Mouse (Mus musculus): Measurements from ENCODE around the gene Recql5. TPM values are rescaled to one million over a fixed set of nuclear protein-coding genes. Genes with fewer than 3 reads are reported as not detected.
A peak's percentile ranks its signal among the peaks of the same experiment; 100 is the strongest.

Recql5 gene
- polyA plus RNA-seq, 1 experiment from 2014 or later: 18.0 TPM

DNA sequence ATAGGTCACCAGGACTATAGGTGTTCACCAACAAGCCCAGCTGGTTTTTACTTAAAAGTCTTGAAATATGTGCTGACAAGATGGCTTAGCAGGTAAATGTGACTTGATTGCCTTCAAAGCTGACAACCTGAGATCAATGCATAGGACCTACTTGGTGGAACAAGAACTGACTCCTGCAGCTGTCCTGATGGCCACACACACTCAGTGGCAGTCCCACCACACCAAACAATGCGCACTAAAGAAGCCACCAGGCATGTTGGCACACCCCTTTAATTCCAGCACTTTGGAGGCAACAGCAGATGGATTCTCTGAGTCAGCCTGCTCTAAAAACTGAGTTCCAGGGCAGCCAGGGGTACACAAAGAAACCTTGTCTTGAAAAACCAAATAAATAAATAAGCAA is 11.3 kb downstream of the Recql5 start:
- no peaks in the 10 kb centered on the region for H3K27me3 ChIP-seq (ENCODE audit: control insufficient read depth, insufficient read depth, low read length)
- no peak for ATAC-seq (ENCODE audit: low FRiP score, low TSS enrichment)
- 100% methylated on average over 1 of the region's 1 CpGs for WGBS
- no peak for DNase-seq
- no peak overlapping the region for H3K27ac ChIP-seq (replicated peaks; ENCODE audit: low read depth, low read length)
- no peaks in the 10 kb centered on the region for H3K9me3 ChIP-seq (ENCODE audit: control insufficient read depth, low read length)
- H3K36me3 ChIP-seq (ENCODE audit: control insufficient read depth, insufficient read depth, low read length): peaks cover 39% of the 10 kb centered on the region
- H3K4me1 ChIP-seq (ENCODE audit: control insufficient read depth, insufficient read depth, low read length): no peaks in the 10 kb centered on the region
- no peak overlapping the region for H3K4me3 ChIP-seq (replicated peaks; ENCODE audit: low read depth, low read length)
- H3K4me2 ChIP-seq (ENCODE audit: low read length): no peak overlapping the region
- no peak overlapping the region for H3K9ac ChIP-seq (replicated peaks; ENCODE audit: low read length)

DNA sequence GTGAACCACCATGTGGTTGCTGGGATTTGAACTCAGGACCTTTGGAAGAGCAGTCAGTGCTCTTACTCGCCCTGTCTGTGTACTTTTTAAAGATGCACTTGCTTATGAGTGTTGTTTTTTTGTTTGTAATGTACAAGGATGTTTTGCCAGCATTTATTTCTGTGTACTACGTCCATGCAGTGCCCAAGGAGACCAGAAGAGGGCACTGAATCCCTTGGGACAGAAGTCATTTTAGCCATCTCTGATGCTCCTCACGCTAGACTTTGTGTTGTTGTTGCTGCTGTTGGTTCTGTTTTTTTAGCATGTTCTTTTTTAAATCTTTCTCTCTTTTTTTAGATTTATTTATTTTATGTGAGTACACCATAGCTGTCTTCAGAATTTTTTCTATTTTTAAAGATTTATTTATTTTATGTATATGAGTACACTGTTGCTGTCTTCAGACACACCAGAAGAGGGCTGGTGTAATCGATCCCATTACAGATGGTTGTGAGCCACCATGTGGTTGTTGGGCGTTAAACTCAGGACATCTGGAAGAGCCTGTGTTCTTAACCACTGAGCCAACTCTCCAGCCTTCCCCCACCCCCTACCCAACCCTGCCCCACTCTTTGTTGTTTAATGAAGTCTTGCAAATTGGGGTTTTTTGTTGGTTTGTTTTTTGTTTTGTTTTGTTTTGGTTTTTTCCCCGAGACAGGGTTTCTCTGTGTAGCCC is 13.0 kb downstream of the Recql5 start:
- peaks cover 50% of the 10 kb centered on the region for H3K36me3 ChIP-seq (ENCODE audit: control insufficient read depth, insufficient read depth, low read length)
- H3K4me2 ChIP-seq (ENCODE audit: low read length): no peak overlapping the region
- no peak overlapping the region for H3K9ac ChIP-seq (replicated peaks; ENCODE audit: low read length)
- no peaks in the 10 kb centered on the region for H3K9me3 ChIP-seq (ENCODE audit: control insufficient read depth, low read length)
- WGBS: 49% methylated on average over 6 of the region's 6 CpGs
- no peak overlapping the region for H3K27ac ChIP-seq (replicated peaks; ENCODE audit: low read depth, low read length)
- H3K4me3 ChIP-seq (replicated peaks; ENCODE audit: low read depth, low read length): no peak overlapping the region
- ATAC-seq (ENCODE audit: low FRiP score, low TSS enrichment) (no peak), DNase-seq (peak; percentile 76)
- H3K27me3 ChIP-seq (ENCODE audit: control insufficient read depth, insufficient read depth, low read length): no peaks in the 10 kb centered on the region
- H3K4me1 ChIP-seq (ENCODE audit: control insufficient read depth, insufficient read depth, low read length): no peaks in the 10 kb centered on the region

DNA sequence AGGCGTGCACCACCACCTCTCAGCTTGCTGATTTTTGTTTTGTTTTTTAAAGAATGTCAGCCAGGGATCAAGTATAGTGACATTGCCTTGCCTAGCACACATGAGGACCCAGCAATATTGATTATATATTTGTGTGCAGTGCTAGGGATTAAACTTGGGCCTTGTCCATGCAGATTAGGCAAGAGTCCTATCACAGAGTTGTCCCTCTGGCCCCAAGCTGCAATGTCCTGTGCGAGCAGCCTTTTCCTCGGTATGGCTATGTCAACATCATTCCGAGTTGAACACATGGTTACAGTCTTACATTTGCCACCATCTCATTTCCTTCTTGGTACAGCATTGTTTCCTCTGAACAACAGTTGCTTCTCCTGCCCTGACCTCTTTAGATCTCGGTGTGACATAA is 14.2 kb downstream of the Recql5 start:
- no peak overlapping the region for H3K4me2 ChIP-seq (ENCODE audit: low read length)
- H3K4me3 ChIP-seq (replicated peaks; ENCODE audit: low read depth, low read length): no peak overlapping the region
- no peak for DNase-seq
- H3K9ac ChIP-seq (replicated peaks; ENCODE audit: low read length): no peak overlapping the region
- no peak overlapping the region for H3K27ac ChIP-seq (replicated peaks; ENCODE audit: low read depth, low read length)
- 92% methylated on average over 5 of the region's 5 CpGs for WGBS
- no peaks in the 10 kb centered on the region for H3K9me3 ChIP-seq (ENCODE audit: control insufficient read depth, low read length)
- no peak for ATAC-seq (ENCODE audit: low FRiP score, low TSS enrichment)
- no peaks in the 10 kb centered on the region for H3K27me3 ChIP-seq (ENCODE audit: control insufficient read depth, insufficient read depth, low read length)
- H3K36me3 ChIP-seq (ENCODE audit: control insufficient read depth, insufficient read depth, low read length): peaks cover 43% of the 10 kb centered on the region
- H3K4me1 ChIP-seq (ENCODE audit: control insufficient read depth, insufficient read depth, low read length): no peaks in the 10 kb centered on the region

DNA sequence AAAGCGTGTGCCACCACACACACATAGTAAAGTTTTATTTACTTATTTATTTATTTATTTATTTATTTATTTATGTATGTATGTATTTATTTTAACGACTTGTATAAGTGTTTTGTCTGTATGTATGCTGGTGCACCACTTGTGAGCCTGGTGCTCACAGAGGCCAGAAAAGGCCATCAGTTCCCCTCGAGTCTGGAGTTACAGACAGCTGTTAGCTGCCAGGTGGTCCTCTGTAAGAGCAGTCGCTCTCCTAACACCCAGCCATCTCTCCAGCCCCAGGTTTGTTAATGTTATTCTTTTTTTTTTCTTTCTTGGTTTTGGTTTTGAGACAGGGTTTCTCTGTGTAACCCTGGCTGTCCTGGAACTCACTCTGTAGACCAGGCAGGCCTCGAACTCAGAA is 14.6 kb downstream of the Recql5 start:
- H3K4me1 ChIP-seq (ENCODE audit: control insufficient read depth, insufficient read depth, low read length): no peaks in the 10 kb centered on the region
- 91% methylated on average over 5 of the region's 5 CpGs for WGBS
- DNase-seq (no peak), ATAC-seq (ENCODE audit: low FRiP score, low TSS enrichment) (no peak)
- no peak overlapping the region for H3K4me2 ChIP-seq (ENCODE audit: low read length)
- H3K27ac ChIP-seq (replicated peaks; ENCODE audit: low read depth, low read length): no peak overlapping the region
- no peaks in the 10 kb centered on the region for H3K27me3 ChIP-seq (ENCODE audit: control insufficient read depth, insufficient read depth, low read length)
- H3K9me3 ChIP-seq (ENCODE audit: control insufficient read depth, low read length): no peaks in the 10 kb centered on the region
- no peak overlapping the region for H3K9ac ChIP-seq (replicated peaks; ENCODE audit: low read length)
- no peak overlapping the region for H3K4me3 ChIP-seq (replicated peaks; ENCODE audit: low read depth, low read length)
- peaks cover 43% of the 10 kb centered on the region for H3K36me3 ChIP-seq (ENCODE audit: control insufficient read depth, insufficient read depth, low read length)

DNA sequence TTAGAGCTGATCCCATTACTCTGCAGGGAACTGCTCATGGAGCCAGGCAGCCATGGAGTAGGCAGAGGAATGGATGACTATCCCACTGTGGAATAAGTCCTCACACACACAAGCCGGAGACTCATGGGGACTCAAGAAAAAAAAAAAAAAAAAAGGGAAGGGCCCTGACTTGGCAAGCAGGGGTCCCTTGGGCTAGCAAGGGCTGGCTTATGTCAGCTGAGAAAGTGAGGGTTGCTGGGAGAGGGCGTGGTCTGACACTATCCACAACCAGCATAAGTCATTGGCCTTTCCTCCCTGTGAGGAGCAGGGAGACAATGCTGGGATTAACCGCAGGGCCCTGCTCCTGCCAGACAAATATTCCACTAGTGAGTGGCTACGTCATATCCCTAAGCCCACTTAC is 16.7 kb downstream of the Recql5 start:
- Histone ChIP-seq H3K9ac (replicated peaks; ENCODE audit: low read length) (no peak overlapping the region), H3K9me3 (ENCODE audit: control insufficient read depth, low read length) (no peaks in the 10 kb centered on the region), H3K4me3 (replicated peaks; ENCODE audit: low read depth, low read length) (no peak overlapping the region), H3K4me2 (ENCODE audit: low read length) (no peak overlapping the region), H3K27ac (replicated peaks; ENCODE audit: low read depth, low read length) (no peak overlapping the region), H3K27me3 (ENCODE audit: control insufficient read depth, insufficient read depth, low read length) (no peaks in the 10 kb centered on the region), H3K36me3 (ENCODE audit: control insufficient read depth, insufficient read depth, low read length) (peaks cover 40% of the 10 kb centered on the region), H3K4me1 (ENCODE audit: control insufficient read depth, insufficient read depth, low read length) (no peaks in the 10 kb centered on the region)
- ATAC-seq (ENCODE audit: low FRiP score, low TSS enrichment): no peak
- WGBS: 89% methylated on average over 4 of the region's 4 CpGs
- no peak for DNase-seq

DNA sequence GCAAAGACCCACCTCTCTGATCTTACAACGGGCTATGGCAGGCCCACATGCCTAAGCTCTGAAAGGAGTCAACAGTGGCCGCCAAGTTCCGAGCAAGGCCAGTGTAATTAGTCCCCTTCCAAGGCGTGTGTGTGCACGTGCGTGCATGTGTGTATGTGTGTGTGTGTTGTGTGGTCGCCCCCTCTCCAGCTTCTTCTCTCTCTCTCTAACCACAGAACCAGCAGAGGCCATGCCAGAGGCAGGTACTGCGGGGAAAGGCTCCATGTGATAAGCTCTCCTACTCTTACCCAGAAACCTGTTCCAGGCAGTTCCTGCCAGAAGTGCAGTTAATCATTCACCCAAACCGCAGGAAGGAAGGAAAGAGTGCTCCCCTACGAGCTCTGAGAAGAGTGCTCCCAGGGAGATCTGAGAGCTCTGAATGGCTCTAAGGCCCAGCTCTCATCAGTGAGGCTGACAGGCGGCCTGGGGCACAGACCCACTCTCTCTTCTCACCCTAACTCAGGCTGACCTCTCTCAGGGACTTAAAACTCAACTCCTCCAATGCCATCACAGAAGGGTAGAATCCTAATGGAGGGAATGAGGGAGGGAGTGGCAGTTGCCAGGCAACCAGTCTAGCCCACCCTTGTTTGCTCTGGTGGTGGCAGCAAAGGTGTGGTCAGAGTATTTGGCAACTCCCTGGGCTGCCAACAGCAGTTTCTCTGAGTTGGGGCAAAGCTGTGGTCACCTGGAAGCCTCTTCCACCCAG is 21.5 kb downstream of the Recql5 start, which contains the start of gene Smim6:
Smim6 (plus strand) TSS at position 386 of the 745 bp plus-strand sequence.
- Histone ChIP-seq H3K27me3 (ENCODE audit: control insufficient read depth, insufficient read depth, low read length) (no peaks in the 10 kb centered on the region), H3K4me3 (replicated peaks; ENCODE audit: low read depth, low read length) (no peak within 1 kb of the TSS), H3K9me3 (ENCODE audit: control insufficient read depth, low read length) (no peaks in the 10 kb centered on the region), H3K27ac (replicated peaks; ENCODE audit: low read depth, low read length) (no peak within 1 kb of the TSS), H3K4me1 (ENCODE audit: control insufficient read depth, insufficient read depth, low read length) (no peaks in the 10 kb centered on the region), H3K4me2 (ENCODE audit: low read length) (no peak within 1 kb of the TSS), H3K36me3 (ENCODE audit: control insufficient read depth, insufficient read depth, low read length) (peaks cover 42% of the 10 kb centered on the region), H3K9ac (replicated peaks; ENCODE audit: low read length) (no peak within 1 kb of the TSS)
- no peak for ATAC-seq (ENCODE audit: low FRiP score, low TSS enrichment)
- DNase-seq: no peak
- 90% methylated on average over 11 of the region's 11 CpGs for WGBS

DNA sequence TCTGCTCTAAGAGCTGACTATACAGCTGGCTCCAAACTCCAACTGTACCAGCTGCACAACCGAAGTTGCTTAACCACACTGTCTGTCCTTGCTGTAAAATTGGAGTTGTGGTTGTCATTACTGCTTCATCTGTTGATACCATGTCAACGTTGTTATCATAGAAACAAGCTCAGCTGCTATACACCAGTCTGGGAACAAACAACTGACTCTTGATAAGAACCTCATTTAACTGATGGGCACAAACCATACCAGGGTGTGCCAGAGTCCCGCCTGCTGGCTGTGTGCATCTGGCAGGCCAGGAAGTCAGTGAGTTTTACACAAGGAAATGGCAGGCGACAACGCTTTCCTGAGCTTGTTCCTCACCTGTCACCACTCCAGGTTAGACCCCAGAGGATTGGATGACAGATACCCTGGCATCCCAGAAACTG is 22.1 kb downstream of the Recql5 start:
- H3K9me3 ChIP-seq (ENCODE audit: control insufficient read depth, low read length): no peaks in the 10 kb centered on the region

DNA sequence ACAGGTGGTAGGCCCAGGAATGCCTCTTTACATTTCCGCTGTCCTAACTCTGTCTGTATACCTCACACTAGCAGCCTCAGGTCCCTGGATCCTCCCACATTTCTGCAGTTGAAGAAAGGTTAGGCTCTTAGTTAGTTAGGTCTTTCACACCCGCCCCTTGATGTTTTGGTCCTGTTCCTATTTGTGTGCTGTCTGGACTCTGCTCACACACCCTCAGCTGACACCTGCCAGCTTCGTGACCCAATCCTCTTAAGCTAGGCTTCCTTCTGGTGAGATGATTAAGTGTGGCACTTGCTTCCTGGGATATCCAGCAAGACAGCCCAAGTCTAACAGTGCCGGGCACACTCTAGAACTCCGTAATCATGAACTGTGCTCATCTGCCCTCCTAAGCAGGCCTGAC is 26.8 kb downstream of the Recql5 start:
- Histone ChIP-seq H3K27ac (replicated peaks; ENCODE audit: low read depth, low read length) (no peak overlapping the region), H3K4me3 (replicated peaks; ENCODE audit: low read depth, low read length) (no peak overlapping the region), H3K9ac (replicated peaks; ENCODE audit: low read length) (no peak overlapping the region), H3K36me3 (ENCODE audit: control insufficient read depth, insufficient read depth, low read length) (peaks cover 16% of the 10 kb centered on the region; the same call in 1 of the 2 replicates), H3K4me1 (ENCODE audit: control insufficient read depth, insufficient read depth, low read length) (no peaks in the 10 kb centered on the region), H3K4me2 (ENCODE audit: low read length) (no peak overlapping the region), H3K27me3 (ENCODE audit: control insufficient read depth, insufficient read depth, low read length) (no peaks in the 10 kb centered on the region), H3K9me3 (ENCODE audit: control insufficient read depth, low read length) (no peaks in the 10 kb centered on the region)
- ATAC-seq (ENCODE audit: low FRiP score, low TSS enrichment) (no peak), DNase-seq (no peak)
- 87% methylated on average over 5 of the region's 5 CpGs for WGBS

More for the DNA sequence above, 22.1 kb downstream of the Recql5 start:
- ATAC-seq (ENCODE audit: low FRiP score, low TSS enrichment) (no peak), DNase-seq (no peak)
- WGBS: 96% methylated on average over 5 of the region's 5 CpGs
- H3K4me2 ChIP-seq (ENCODE audit: low read length): no peak overlapping the region
- no peak overlapping the region for H3K9ac ChIP-seq (replicated peaks; ENCODE audit: low read length)
- no peak overlapping the region for H3K4me3 ChIP-seq (replicated peaks; ENCODE audit: low read depth, low read length)
- H3K4me1 ChIP-seq (ENCODE audit: control insufficient read depth, insufficient read depth, low read length): no peaks in the 10 kb centered on the region
- H3K36me3 ChIP-seq (ENCODE audit: control insufficient read depth, insufficient read depth, low read length): peaks cover 35% of the 10 kb centered on the region
- no peak overlapping the region for H3K27ac ChIP-seq (replicated peaks; ENCODE audit: low read depth, low read length)
- no peaks in the 10 kb centered on the region for H3K27me3 ChIP-seq (ENCODE audit: control insufficient read depth, insufficient read depth, low read length)

DNA sequence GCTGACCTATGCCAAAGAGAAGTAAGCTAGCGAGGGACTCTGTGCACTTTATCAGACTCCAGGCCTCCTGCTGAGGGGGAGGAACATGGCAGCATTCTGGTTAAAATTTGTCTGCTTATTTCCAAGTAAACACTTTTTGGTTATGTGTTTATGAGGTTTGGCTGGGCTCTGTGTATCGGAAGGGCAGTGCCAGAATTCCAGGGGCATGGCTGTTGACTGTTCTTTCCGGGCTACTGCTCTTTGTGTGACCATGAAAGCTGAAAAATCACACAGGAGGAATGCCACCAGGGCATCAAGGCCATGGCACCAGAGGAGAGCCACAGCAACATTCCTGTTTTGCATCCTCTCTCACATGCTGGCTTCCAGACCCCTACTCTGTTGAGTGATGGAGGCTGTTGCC is 27.2 kb downstream of the Recql5 start:
- Histone ChIP-seq H3K4me2 (ENCODE audit: low read length) (no peak overlapping the region), H3K9me3 (ENCODE audit: control insufficient read depth, low read length) (no peaks in the 10 kb centered on the region), H3K4me3 (replicated peaks; ENCODE audit: low read depth, low read length) (no peak overlapping the region), H3K9ac (replicated peaks; ENCODE audit: low read length) (no peak overlapping the region; the same call in 1 of the 2 replicates), H3K27ac (replicated peaks; ENCODE audit: low read depth, low read length) (no peak overlapping the region), H3K4me1 (ENCODE audit: control insufficient read depth, insufficient read depth, low read length) (no peaks in the 10 kb centered on the region), H3K27me3 (ENCODE audit: control insufficient read depth, insufficient read depth, low read length) (no peaks in the 10 kb centered on the region), H3K36me3 (ENCODE audit: control insufficient read depth, insufficient read depth, low read length) (peaks cover 13% of the 10 kb centered on the region; the same call in 1 of the 2 replicates)
- ATAC-seq (ENCODE audit: low FRiP score, low TSS enrichment) (no peak), DNase-seq (no peak)
- WGBS: 61% methylated on average over 3 of the region's 3 CpGs
